Comparison of ENCODE assay signal across 8 mouse cellular contexts in the genomic region with DNA sequence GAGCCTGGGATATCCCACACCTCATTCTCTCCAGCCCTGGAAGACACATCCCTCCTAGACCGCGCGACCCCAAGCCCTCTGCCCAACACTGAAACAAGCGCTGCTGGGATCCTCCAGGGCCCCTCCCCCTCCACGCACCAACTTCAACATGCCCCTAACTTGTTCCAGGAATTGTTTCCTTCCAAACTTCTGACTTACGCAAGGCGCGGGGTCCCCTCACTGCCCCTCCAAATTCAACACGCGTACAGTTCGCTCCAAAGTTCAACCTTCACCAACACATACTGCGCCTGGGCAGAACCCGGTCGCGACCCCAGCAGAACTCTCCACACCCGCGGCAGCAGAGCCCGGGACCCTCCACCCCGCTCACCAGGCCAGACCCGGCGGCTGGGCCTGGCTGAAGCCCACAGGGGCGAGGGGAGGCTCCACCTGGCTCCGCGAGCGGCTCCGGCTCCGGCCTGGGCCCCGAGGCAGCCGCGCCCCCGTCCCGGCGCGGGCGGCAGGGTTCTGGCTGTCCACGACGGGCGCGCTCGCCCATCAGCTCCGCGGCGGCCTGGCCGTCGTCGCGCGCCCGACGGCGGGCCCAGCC. TPM values are rescaled to one million over a fixed set of nuclear protein-coding genes. Genes with fewer than 3 reads are reported as not detected.
DNase-seq lines count a peak whose midpoint lies in the region; ATAC-seq and TF ChIP-seq lines count a peak whose summit lies in the region.

No protein-coding gene starts in this region.

- intact Hi-C loops in gastrocnemius, adult 2 months (cut with DNase I), result loop anchor here (1.0 kb wide), 1 partner anchor 51 kb away; no protein-coding TSS in a partner anchor

- peak overlapping the region; percentile 72 for H3K4me2 ChIP-seq in embryonic facial prominence, embryonic 15.5 days (replicated peaks)
- peak overlapping the region; percentile 76 for H3K4me2 ChIP-seq in heart, postnatal 0 days (ENCODE audit: low read depth, low read length)
- peak overlapping the region; percentile 70 for H3K4me2 ChIP-seq in stomach, embryonic 15.5 days

- no peak for TF ChIP-seq CTCF in gastrocnemius, adult 2 months (IDR thresholded peaks at IDR 0.05)
- no peak for TF ChIP-seq CTCF in heart, postnatal 0 days (IDR thresholded peaks at IDR 0.05; ENCODE audit: low read depth)

- H3K4me1 ChIP-seq in embryonic facial prominence, embryonic 15.5 days, result peaks cover 16% of the 10 kb centered on the region
- peaks cover 8% of the 10 kb centered on the region for H3K4me1 ChIP-seq in heart, postnatal 0 days (ENCODE audit: control insufficient read depth, insufficient read depth)
- peaks cover 29% of the 10 kb centered on the region for H3K4me1 ChIP-seq in midbrain, embryonic 10.5 days
- H3K4me1 ChIP-seq in stomach, embryonic 15.5 days, result peaks cover 11% of the 10 kb centered on the region

- peak overlapping the region; percentile 97 for H3K27ac ChIP-seq in gastrocnemius, adult 2 months
- peak overlapping the region; percentile 94 for H3K27ac ChIP-seq in embryonic facial prominence, embryonic 15.5 days (replicated peaks)
- H3K27ac ChIP-seq in heart, postnatal 0 days (ENCODE audit: low read depth), result peak overlapping the region; percentile 98
- peak overlapping the region; percentile 99 for H3K27ac ChIP-seq in midbrain, embryonic 10.5 days (replicated peaks)
- peak overlapping the region; percentile 95 for H3K27ac ChIP-seq in stomach, embryonic 15.5 days

- peak; percentile 79; the same call in 1 of the 2 replicates for ATAC-seq in embryonic facial prominence, embryonic 15.5 days (ENCODE audit: insufficient number of reproducible peaks, low FRiP score, low TSS enrichment, low read depth)
- peak; percentile 74 for ATAC-seq in heart, postnatal 0 days (ENCODE audit: insufficient read depth, low read depth)
- peak; percentile 59 for ATAC-seq in stomach, embryonic 15.5 days (ENCODE audit: insufficient read depth, low FRiP score, low read depth)

- WGBS in embryonic facial prominence, embryonic 15.5 days, result under 1% methylated on average over 50 of the region's 51 CpGs
- under 1% methylated on average over 48 of the region's 51 CpGs for WGBS in heart, postnatal 0 days
- under 1% methylated on average over 51 of the region's 51 CpGs for WGBS in midbrain, embryonic 10.5 days
- WGBS in stomach, embryonic 15.5 days, result under 1% methylated on average over 49 of the region's 51 CpGs

- DNase-seq in gastrocnemius, adult 2 months, result peak; percentile 64
- no peak for DNase-seq in gastrocnemius, adult 18-20 months (ENCODE audit: low spot score)
- DNase-seq in adrenal gland, postnatal 10 days, result peak; percentile 65
- peak; percentile 33 for DNase-seq in heart, postnatal 0 days (ENCODE audit: low spot score)
- peak; percentile 68 to 78 for DNase-seq in kidney, postnatal 25 days
- DNase-seq in midbrain, embryonic 10.5 days (ENCODE audit: low spot score), result peak; percentile 77

- no peaks in the 10 kb centered on the region for H3K27me3 ChIP-seq in embryonic facial prominence, embryonic 15.5 days
- H3K27me3 ChIP-seq in heart, postnatal 0 days (ENCODE audit: control insufficient read depth, insufficient read depth, low read length), result no peaks in the 10 kb centered on the region
- no peaks in the 10 kb centered on the region for H3K27me3 ChIP-seq in midbrain, embryonic 10.5 days (ENCODE audit: low read depth, poor library complexity, severe bottlenecking)
- no peaks in the 10 kb centered on the region for H3K27me3 ChIP-seq in stomach, embryonic 15.5 days (replicated peaks)

- no peak for TF ChIP-seq EP300 in heart, postnatal 0 days (IDR thresholded peaks at IDR 0.05; ENCODE audit: low read depth)

- peak overlapping the region; percentile 99 for H3K4me3 ChIP-seq in gastrocnemius, adult 2 months
- H3K4me3 ChIP-seq in embryonic facial prominence, embryonic 15.5 days (replicated peaks), result peak overlapping the region; percentile 96
- H3K4me3 ChIP-seq in heart, postnatal 0 days (ENCODE audit: low read depth, low read length), result peak overlapping the region; percentile 97
- H3K4me3 ChIP-seq in midbrain, embryonic 10.5 days, result peak overlapping the region; percentile 97
- H3K4me3 ChIP-seq in stomach, embryonic 15.5 days (replicated peaks), result peak overlapping the region; percentile 99

- H3K9ac ChIP-seq in embryonic facial prominence, embryonic 15.5 days, result peak overlapping the region; percentile 95
- peak overlapping the region; percentile 100 for H3K9ac ChIP-seq in heart, postnatal 0 days (replicated peaks; ENCODE audit: low read depth, low read length)
- peak overlapping the region; percentile 99 for H3K9ac ChIP-seq in stomach, embryonic 15.5 days

- H3K9me3 ChIP-seq in embryonic facial prominence, embryonic 15.5 days (replicated peaks), result no peaks in the 10 kb centered on the region
- no peaks in the 10 kb centered on the region for H3K9me3 ChIP-seq in heart, postnatal 0 days (replicated peaks; ENCODE audit: control insufficient read depth, low read length)
- H3K9me3 ChIP-seq in midbrain, embryonic 10.5 days (replicated peaks), result peaks cover 5% of the 10 kb centered on the region
- H3K9me3 ChIP-seq in stomach, embryonic 15.5 days, result no peaks in the 10 kb centered on the region

- H3K36me3 ChIP-seq in embryonic facial prominence, embryonic 15.5 days, result no peaks in the 10 kb centered on the region
- no peaks in the 10 kb centered on the region for H3K36me3 ChIP-seq in heart, postnatal 0 days (replicated peaks; ENCODE audit: control insufficient read depth, insufficient read depth, low read length)
- peaks cover 12% of the 10 kb centered on the region for H3K36me3 ChIP-seq in midbrain, embryonic 10.5 days
- no peaks in the 10 kb centered on the region for H3K36me3 ChIP-seq in stomach, embryonic 15.5 days

RNA-seq across cellular contexts. Expression of gene Rnf169, which starts 0.6 kb away (rescaled TPM):
- total RNA-seq in gastrocnemius, adult 2 months (2021), result 1 to 10 TPM; 8.1 to 10.0 TPM
- total RNA-seq in gastrocnemius, adult 18-20 months (2021), result 1 to 10 TPM; 4.6 to 7.1 TPM
- 10 to 100 TPM; 15.3 to 17.8 TPM for total RNA-seq in adrenal gland, postnatal 10 days (2021)
- polyA plus RNA-seq in embryonic facial prominence, embryonic 15.5 days (2015; fragmentation: Nextera tagmentation; extraction: Ambion mirVana), result 5.4 and 5.6 TPM in 2 replicates
- 11.0 and 11.5 TPM in 2 replicates for total RNA-seq in heart, postnatal 0 days (2014; rRNA removed; ENCODE audit: low replicate concordance)
- polyA plus RNA-seq in heart, postnatal 0 days (2015; fragmentation: Nextera tagmentation; extraction: Ambion mirVana), result 2.1 and 2.3 TPM in 2 replicates
- polyA plus RNA-seq in midbrain, embryonic 10.5 days (2016; fragmentation: Nextera tagmentation; extraction: Ambion mirVana), result 4.0 and 4.5 TPM in 2 replicates
- 4.8 and 4.9 TPM in 2 replicates for polyA plus RNA-seq in stomach, embryonic 15.5 days (2015; fragmentation: Nextera tagmentation; extraction: Ambion mirVana)

RNA-seq across cellular contexts. Expression of gene Chrdl2, which starts 26.3 kb away (rescaled TPM):
- 1 to 10 TPM; 2.0 to 3.2 TPM for total RNA-seq in gastrocnemius, adult 2 months (2021)
- 1 to 10 TPM; 1.4 to 1.7 TPM for total RNA-seq in gastrocnemius, adult 18-20 months (2021)
- not detected for total RNA-seq in adrenal gland, postnatal 10 days (2021)
- 1.8 and 1.9 TPM in 2 replicates for polyA plus RNA-seq in embryonic facial prominence, embryonic 15.5 days (2015; fragmentation: Nextera tagmentation; extraction: Ambion mirVana)
- total RNA-seq in heart, postnatal 0 days (2014; rRNA removed; ENCODE audit: low replicate concordance), result not detected in 2 replicates
- 0.12 and 0.15 TPM in 2 replicates for polyA plus RNA-seq in heart, postnatal 0 days (2015; fragmentation: Nextera tagmentation; extraction: Ambion mirVana)
- 0.14 and 0.16 TPM in 2 replicates for polyA plus RNA-seq in midbrain, embryonic 10.5 days (2016; fragmentation: Nextera tagmentation; extraction: Ambion mirVana)
- 0.94 and 1.0 TPM in 2 replicates for polyA plus RNA-seq in stomach, embryonic 15.5 days (2015; fragmentation: Nextera tagmentation; extraction: Ambion mirVana)
